Mouse (Mus musculus) ovary, adult 18-20 months (tissue): ENCODE measurements around the gene Sec14l2.
"Not testable (repeated sequence)": the region's sequence is repeated elsewhere in the genome, so short reads cannot be mapped to it uniquely, and the experiment has no call there.

Source experiments
- DNase-seq: peaks from one replicate; pipeline ENCODE4 v3.0.0; 2022; ENCODE audit warnings: low spot score, mixed read lengths

Gene Sec14l2

DNA sequence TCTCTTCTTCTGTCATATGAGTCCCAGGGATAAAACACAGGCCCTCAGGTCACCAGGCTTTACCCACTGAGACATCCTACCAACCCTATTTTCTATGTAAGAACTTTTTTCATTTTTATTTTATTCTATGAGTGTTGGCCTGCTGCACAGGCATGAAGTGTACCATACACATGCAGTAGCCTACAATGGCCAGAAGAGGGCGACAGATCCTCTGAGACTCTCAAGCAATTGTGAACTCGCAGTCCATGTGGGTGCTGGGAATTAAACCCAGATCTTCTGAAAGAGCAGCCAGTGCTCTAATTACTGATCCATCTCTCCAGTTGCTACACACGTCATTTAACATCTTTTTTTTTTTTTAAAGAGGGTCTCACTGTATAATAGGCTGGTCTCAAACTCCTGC lies 10.2 kb upstream of the Sec14l2 start:
- DNase-seq, result no peak

DNA sequence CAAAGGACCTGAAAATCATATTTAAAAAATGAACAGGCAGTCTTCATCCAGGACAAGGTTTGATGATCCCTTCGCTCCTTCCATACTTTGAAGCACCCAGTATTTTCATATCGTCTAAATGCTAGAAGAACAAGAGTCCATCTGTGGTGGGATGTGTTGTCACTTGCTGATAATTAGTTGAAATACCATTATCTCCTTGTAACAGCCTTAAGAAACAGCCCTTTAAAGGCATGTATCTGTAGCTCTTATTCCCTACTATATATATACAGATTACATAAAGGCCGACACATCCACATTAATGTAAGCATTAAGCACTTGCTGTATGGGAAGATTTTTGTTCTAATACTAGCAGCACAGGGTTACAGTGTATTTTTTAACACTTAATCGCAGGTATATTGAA lies 5.2 kb upstream of the Sec14l2 start:
- not testable (repeated sequence) for DNase-seq

DNA sequence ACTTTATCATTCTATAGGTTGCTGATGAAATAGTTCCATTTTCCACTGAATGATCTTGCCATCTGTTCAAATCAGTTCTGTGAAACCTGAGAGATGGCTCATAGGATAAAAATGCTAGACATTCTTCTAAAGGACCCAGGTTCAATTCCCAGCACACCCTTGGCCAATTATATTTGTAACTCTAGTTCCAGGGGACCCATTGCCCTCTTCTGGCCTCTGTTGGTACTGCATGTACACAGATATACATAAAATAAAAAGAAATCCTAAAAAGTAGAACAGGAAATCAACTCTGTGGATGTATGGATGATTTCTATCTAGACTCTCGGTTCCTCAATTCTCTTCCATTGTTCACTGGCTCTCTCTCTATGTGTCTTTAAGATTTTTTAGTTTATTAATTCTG lies 3.8 kb upstream of the Sec14l2 start:
- DNase-seq, result no peak

DNA sequence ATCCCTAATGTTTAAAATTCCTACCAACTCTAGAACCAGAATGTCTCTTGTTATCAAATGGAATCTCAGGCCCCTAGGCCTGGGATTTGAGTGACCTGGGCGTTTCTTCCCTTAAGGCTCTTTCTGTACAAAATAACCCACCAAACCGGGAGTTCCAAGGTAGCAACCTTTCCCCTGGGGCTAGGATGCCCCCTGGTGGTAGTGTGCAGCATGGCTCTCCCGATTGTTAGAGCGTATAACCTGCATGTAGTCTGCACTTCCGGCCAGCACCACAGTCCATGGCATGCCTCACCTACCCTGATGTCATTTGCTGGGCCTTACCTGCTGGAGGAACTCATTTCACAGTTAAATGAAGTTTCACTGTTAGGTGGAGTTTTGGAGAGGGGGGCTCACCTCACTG lies 707 bp upstream of the Sec14l2 start:
- no peak for DNase-seq

DNA sequence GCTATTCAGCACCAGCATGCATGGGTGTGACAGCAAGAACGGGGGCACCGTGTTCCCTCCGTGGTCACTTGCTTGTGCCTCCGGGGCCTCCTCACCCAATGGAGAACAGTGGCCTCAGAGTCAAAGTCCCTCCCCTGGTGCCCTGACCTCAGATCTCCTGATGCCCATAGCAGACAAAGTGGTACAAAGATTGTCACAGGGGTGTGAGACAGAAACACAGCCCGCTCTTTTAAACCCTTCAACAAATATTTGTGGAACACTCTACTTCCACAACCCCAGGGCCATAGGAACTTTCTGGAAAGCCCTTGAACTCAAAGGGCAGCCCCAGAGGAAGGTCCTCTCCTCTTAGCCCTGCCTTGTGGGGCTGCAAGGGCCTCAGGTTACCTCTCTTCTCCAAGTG lies 989 bp downstream of the Sec14l2 start:
- DNase-seq, result no peak

DNA sequence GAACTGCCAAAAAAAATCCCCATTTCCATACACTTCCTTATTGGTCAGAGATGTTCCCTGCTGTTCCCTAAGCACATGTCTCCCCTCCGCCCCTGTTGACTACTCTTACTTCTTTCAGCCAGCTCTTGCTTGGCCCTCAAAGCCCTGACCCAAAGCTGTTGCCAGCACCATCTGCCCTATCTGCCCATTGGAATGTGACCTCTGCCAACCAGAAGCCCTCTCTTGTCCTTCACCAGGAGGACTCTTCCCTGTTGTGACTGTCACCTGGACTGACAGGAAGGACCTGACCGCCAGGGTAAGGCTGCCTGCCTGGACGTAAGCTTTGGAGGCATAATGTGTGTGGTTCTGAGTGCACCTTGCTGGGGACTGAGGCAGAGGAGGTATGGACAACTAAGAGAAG lies 1.5 kb downstream of the Sec14l2 start:
- no peak for DNase-seq

DNA sequence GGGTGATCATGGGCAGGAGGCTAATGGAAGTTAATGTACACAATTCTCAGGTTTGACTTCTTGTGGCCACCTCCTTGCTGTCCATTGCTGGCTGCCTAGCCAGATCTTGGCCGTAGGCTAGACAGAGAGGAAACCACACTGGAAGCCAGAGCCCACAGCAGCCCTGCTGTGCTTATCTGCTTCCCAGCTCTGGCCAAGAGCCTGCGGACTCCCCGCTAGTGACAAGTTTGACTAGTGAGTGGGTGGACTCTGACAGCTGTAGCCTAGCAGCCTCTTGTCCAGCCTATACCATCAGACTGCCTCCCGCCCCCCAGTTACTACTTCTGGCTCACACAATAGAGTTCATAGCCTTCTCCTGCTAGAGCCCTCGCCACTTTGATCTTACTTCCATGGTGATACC lies 3.6 kb downstream of the Sec14l2 start:
- no peak for DNase-seq

DNA sequence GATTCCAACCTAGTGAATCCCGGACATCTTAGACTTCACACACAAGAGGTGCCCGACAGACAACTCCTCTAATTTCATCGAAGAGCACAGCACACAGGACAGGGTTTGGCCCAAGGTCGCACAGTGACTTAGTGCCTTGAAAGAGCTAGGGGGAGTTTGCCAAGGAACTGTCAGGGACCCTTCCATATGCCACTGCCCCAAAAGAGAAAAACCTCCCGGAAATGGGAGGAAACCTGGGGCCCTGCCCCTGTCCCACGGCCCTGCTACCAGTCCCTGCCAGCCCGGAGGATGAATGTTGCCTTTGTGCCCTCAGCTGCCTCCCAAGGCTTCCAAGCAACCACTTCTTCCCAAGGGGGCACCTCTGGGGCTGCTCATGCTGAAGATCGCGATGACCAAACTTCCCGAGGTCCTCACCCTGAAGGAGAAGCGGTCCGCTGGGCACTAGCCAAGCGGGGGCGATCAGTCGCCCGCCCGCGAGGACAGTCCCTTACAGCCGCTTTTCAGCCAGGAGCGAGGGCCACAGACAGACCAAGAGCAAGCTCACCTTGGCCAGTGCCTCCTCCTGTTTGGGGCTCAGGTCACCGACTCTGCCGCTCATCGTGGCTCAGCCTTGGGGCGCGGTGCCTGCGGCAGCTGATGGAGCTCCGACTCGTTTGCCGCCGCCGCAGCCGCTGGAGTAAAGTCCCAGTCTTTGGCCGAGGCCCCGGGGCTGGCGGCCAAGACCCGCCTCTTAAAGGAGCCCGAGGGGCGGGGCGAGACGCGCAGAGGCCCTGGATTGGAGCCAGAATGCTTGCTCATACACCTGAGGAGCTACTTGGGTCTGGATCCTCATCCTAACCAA lies 4.9 kb downstream of the Sec14l2 start:
- peak; percentile 35 for DNase-seq

DNA sequence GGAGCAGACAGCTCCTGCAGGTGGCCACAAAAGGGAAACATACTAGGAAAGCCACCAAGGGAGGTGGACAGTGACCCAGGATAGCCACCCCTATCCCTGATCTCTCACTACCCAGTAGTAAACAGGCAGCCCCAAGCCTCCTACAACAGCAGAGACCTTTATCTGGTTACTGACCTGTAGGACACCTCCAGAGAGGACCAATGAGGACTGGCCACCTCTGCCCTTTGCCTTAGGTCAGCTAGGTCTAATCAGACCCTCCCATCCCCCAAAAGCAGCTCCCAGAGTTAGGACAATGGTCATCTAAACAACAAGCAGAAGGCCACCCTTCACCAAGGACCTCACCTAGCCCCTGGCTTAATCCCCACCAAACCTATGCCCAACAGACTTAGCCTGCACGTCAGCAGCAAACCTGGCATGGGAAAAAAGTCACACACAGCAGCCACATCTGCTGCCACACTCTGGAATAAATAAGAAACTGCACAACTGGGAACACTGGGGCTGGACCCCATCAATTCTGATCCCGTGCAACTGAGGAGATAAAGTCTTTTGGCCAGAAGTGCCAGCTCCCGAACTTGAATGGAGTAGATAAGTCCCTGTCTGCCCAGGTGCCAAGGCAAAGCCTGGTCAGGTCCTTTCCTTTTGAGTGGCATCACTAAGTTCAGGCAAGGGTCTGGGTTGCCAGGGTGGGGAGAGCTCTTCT lies 5.7 kb downstream of the Sec14l2 start:
- no peak for DNase-seq

DNA sequence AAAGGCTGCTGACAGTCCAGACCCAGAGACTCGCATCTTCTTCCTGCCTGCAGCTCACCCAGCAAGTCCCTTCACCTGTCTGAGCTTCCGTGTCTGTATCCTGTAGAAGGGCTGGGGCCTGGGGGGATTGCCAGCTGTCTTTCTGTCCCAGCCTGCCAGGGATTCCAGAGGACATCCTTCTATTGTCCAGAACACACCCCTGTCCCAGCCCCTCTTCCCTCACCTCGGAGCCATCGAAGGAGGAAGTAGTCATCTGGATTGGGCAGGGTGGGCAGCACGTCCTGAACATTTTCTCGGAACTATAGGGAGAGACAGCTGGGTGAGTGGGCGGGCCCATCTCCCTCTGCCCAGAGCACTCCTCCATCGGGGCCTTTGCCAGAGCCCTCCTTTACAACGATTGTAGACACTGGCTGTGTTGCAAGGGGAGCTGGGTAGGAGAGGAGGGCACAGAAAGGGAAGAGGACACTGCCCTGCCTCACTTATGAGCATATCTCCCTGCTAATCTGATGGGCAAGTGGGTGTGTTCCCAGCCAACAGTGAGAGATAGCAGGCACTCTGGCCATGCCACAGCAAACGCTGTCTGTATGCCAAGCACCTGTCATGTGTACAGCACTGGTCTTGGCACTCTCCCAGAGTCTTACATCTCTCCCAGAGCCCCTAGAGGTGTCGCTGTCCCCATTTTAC lies 6.6 kb downstream of the Sec14l2 start:
- DNase-seq, result no peak

DNA sequence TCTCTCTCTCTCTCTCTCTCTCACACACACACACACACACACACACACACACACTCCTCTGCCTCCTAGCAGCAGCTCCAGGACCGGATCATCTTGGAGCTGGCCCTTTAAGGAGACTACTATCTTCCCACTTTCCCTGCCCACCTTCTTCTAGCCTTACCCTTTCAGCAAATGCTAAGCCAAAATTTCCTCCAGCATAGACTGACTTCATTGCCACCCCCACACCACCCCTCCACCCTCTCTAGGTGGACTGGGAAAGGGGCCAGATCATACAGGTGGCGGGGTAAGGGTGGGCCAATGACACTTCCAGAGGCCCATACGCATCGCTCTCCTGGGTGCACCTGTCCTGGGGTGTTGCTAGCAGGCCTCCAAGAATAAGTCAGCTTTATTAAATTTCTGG lies 7.8 kb downstream of the Sec14l2 start:
- DNase-seq, result no peak

DNA sequence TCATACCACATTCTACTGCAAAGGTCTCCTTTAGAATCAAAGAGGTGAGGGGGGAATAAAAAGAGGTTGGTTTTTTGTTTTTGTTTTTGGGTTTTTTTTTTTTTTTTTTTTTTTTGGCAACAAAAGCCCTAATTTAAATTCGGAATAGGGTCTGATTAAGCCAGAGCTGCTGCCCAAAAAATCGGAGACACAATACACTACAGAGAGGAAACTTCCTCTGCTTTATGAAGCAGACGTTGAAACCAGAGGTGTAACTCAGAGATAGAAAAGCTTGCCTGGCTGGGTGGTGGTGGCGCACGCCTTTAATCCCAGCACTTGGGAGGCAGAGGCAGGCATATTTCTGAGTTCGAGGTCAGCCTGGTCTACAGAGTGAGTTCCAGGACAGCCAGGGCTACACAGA lies 8.7 kb downstream of the Sec14l2 start:
- DNase-seq, result not testable (repeated sequence)

DNA sequence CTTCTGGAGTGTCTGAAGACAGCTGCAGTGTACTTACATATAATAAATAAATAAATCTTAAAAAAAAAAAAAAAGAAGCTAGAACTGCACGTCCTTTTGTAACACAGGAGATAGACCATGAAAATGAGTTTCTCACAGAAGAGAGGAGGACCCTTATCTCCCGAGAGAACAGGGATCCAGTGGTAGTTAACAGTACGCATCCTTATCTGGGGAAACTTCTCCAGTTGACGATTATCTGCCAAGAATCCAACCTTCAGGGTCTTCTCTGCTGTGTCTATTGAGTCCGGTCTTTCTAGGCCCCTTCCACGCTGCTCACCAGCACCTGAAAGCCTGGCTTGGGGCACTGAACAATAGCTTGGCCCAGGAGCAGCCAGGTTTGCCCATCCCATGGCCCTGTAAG lies 9.2 kb downstream of the Sec14l2 start:
- no peak for DNase-seq

DNA sequence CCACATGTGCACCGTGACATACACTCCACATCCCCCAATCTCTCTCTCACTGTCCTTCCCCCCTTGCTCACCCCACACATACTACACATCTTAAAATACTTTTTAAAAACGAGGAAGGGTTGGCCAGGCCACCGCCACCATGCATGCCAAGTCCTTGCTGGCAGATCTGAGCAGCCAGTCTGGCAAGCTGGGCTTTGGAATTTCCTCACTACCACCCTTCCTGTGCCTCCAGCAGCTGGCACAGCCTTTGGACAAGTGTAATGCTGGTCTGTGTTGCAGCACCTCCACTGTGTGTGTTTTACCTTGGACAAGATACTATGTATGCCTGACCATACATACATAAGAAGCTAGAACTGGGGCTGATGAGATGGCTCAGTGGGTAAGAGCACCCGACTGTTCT lies 9.7 kb downstream of the Sec14l2 start:
- DNase-seq, result no peak

DNA sequence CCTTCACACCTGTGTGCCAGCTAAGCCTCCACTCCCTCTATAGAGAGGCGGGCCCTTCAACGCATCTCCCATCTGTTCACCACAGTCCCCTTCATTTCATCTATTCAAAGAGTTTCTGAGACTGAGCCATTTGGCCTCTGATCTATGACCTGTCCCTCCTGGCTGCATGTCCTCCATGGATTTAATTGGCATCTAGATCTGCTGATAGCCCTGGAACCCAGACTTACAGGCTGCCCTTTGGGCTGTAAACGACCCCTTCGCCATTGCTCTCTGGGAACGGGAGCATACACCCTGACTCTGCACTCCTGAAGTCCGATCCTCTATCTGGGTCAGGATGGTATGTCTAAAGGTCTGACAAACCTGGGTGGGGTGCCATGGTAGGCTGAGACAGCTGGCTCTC lies 10.4 kb downstream of the Sec14l2 start:
- DNase-seq, result no peak

DNA sequence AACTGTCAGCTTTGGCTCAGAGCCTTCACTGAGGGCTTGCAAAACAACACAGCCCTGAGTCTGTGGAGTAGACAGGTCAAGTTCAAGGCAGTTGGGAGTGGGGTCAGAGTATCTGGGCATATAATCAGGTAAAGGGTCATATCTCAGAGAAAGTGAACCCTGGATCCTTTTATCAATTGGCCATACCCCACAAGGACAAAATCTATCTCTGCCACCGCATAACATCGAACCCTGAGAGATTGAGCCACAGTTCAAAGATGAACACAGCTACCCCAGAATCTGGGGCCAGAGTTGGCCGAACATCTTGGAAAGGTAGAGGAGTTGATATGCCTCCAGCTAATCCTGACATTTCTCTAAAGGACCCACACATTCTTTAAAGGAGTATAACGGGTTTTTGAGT lies 11.2 kb downstream of the Sec14l2 start:
- no peak for DNase-seq

DNA sequence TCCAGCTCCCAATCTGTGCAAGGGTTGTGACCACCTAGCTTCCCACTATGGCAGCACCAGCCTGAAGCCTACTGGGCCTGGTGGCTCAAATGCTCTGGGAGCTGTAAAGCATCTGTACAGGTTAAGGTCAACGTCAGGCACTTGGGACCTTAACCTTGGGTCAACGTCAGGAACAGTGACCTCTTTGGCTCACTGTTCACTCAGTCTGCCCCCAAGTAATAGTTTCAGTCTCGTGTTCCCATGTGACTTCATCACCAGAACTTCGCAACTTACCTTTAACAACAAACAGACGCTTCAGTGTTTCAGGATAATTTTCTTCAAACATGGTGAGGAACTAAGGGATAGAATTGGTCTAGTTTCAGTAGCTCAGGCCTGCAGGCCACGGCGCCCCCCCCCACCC lies 14.5 kb downstream of the Sec14l2 start:
- no peak for DNase-seq

DNA sequence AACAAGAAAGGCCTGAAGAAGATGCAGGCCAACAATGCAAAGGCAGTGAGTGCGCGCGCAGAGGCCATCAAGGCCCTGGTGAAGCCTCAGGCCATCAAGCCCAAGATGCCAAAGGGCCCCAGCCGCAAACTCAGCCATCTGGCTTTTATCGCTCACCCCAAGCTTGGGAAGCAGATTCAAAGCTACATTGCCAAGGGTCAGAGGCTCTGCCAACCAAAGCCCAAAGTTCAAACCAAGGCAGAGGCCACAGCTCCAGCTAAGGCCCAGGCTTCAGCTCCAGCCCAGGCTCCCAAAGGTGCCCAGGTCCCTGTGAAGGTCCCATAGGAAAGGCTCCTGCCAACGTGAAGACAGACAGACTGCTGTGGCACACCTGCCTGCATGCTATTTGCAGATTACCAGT lies 15.3 kb downstream of the Sec14l2 start:
- DNase-seq, result not testable (repeated sequence)

DNA sequence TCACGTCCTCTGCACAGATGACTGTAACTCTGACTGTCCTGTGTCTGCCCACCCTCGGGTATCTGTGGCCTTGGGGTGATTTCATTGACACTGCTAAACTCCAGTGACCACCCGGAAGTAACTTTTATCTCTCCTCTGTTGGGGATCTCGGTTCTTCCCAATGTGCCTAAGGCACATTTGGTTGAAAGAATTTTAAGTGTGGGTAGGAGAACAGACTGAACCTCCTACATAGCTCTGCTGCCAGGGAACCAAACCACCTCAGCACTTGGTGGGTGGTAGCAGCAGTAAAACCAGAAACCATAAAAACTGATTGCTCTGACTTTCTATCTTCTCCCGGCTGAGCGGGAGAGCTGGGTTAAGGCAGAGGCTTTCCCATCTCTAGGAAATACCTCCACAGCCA lies 17.8 kb downstream of the Sec14l2 start:
- DNase-seq, result no peak

DNA sequence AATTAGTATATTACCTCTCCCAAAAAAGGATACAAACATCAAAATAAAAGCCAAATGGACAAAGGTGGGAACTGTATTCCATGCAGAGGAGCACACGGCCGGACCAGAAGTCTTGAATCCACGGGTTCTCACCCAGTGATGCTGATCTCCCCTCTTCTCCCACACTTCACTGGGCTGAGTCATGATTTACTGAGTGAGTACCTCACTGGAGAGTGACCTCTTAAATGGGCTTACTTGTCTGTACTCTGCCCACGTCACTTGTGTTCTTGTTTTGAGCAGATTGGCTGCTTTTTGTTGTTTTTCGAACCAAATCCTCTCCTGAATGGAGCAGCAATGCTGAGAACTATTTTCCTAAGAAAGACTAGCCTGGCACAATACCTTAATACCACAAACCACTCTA lies 18.2 kb downstream of the Sec14l2 start:
- no peak for DNase-seq

DNA sequence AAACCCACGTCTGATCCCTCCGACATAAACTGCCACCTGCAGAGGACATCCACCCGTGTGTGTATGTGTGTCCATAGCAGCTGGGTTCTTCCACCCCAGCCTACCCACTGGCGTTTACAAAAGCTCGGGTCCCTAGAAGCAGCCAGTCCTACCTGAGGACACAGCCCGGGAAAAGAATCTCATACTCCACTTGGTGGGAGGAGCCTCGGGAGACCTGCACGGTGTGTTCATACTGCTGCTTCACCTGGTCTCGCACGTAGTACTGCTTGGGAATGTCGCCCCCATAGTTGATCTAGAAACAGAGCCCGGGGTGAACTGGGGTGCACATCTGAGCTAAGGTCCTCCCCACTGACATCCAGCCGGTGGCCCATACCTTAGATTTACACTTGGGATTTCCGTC lies 19.7 kb downstream of the Sec14l2 start:
- DNase-seq, result no peak

DNA sequence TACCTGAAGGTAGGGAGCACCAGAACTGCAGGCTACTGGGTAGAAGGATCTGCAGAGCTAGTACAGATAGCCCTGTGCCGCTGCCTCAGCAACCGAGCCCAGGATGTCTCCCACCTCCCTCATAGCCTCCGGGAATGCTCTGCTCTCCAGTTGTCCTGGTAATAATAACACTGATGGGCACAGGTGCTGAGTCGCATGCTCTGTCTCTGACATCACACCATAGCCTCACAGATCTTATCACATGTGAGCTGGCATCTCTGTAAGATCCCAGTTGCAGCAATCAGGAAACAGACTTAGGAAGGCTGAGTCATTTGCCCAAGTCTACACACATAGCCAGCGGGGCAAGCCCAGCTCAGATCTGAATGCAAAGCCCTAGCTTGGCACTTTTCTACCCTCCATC lies 21.4 kb downstream of the Sec14l2 start:
- no peak for DNase-seq

DNA sequence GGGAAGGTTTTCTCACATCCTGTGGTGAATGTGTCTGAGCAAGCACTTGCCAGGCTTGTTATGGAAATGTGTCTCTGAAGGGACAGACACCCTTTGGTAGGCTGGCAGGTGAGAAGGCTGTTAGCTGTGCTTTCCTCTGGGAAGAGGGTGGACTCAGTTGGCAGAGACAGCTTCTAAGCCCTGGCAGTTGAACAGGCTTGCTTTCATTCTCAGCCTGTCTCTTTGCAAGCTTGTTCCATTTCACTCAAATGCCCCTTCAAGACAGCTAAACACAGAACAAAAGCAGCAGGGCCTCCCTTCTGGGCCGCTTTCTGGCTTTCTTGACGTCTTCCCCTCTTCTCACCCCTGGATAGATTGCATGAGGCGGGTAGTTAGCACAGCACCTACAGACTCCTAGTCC lies 23.8 kb downstream of the Sec14l2 start:
- no peak for DNase-seq
